Mouse (Mus musculus) CD4-positive, CD25-positive, alpha-beta regulatory T cell, adult 4 months (primary cell): Measurements from ENCODE around the gene Slc25a42. TPM values are rescaled to one million over a fixed set of nuclear protein-coding genes. Genes with fewer than 3 reads are reported as not detected.
A peak's percentile ranks its signal among the peaks of the same experiment; 100 is the strongest.
"Not testable (repeated sequence)": the region's sequence is repeated elsewhere in the genome, so short reads cannot be mapped to it uniquely, and the experiment has no call there.

Experiments used
- ATAC-seq: one replicate; pipeline ENCODE4 v1.8.0; 2017
- polyA plus RNA-seq, 2 experiments: library from polyadenylated mRNA; unstranded; fragments of 100-300 nt; shearing (Covaris generic); gene quantifications; one replicate each; pipeline ENCODE4 v1.2.1; 2017

The Slc25a42 gene
- polyA plus RNA-seq: 1 to 10 TPM; 6.2 to 9.7 TPM

- ATAC-seq: peak; percentile 87
Measured at GRCm38 (mm10) chr8:70212112-70213055, at the start of gene Slc25a42. Slc25a42 (minus strand) TSS chr8:70212305.

GRCm38 (mm10) chr8:70259043-70259442, 46.9 kb upstream of the Slc25a42 start:
- no peak for ATAC-seq

DNA sequence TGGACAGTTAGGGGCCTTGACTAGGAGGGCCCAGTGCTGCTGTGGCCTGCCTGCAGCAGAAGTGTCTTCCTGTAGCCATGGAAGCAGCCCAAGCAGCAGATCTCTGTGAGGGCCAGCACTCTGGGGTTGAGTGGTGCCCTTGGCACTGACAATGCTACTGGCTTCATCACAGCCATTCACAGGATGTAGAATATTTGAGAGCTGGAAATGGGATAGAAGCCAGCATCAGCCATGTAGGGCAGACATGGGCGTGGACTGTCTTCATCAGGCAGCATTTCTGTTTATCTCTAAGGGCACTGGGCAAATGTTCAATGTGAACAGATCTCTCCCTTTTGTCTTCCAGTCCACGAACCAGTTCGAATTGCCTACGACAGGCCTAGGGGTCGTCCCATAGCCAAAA, 46.5 kb upstream of the Slc25a42 start:
- ATAC-seq: no peak

GRCm38 (mm10) chr8:70257456-70257855, 45.4 kb upstream of the Slc25a42 start:
- no peak for ATAC-seq

DNA sequence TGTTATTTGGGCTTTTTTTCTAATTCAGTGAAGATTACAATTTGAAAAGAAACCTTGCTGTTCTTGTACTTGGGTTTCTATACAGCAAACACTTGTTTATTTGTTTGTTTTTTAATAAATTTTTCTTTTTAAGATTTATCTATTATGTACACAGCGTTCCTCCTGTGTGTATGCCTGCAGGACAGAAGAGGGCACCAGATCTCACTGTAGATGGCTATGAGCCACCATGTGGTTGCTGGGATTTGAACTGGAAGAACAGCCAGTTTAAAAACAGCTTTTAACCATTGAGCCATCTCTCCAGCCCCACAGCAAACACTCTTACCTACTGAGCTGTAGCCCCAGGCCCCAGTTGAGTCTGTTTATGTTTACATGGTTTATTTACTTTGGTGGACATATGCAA, 42.5 kb upstream of the Slc25a42 start:
- no peak for ATAC-seq

DNA sequence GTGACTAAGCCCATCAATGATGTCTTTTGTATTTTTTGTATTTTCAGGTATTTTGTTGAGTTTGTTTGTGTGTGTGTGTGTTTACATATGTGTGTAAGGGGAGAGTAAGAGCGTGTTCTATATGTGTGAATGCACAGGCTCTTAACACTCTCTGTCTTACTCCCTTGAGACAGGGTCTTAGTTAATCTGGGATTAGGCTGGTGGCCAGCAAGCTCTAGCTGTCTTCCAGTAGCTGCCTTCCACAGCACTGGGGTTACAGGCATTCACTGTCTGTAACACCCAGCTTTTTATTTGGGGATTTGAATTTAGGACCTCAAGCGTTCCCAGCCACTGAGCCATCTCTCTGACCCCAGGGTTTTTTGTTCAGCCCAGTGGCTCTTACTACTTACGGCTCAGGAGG, 35.7 kb upstream of the Slc25a42 start:
- no peak for ATAC-seq

GRCm38 (mm10) chr8:70246622-70247021, 34.5 kb upstream of the Slc25a42 start:
- ATAC-seq: no peak

DNA sequence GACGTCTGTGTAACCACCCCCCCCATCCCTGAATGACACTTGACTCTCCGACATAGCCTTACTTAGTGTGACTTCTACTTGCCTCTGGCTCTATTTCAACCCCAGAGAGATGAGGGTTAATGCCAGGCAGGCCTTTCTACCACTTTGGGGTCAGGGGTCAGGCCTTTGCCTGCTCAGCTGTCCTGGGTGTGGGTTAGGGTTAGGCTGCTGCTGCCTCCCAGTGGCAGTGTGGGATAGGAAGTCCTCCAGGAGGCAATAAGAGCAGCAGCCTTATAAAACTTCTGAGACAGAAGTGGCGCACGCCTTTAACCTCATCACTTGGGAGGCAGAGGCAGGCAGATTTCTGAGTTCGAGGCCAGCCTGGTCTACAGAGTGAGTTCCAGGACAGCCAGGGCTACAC, 28.5 kb upstream of the Slc25a42 start:
- no peak for ATAC-seq

DNA sequence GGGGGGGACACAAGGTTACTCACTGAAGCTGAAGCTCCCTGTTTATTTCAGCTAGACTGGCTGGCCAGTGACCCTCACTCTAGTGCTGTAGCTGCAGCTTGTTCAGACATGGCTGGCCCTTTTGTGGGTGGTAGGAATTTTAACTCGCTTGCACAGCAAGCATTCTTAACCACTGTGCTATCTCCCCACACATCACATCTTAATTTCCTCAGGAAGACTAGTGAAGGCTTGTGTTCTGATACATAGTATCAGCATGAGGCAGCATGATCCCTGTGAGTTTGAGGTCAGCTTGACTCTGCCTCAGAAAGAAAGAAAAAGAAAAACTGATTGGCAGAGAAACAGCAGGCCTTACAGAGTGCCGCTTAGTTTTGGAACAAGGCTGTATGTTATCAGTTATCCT, 25.7 kb upstream of the Slc25a42 start:
- ATAC-seq: no peak

DNA sequence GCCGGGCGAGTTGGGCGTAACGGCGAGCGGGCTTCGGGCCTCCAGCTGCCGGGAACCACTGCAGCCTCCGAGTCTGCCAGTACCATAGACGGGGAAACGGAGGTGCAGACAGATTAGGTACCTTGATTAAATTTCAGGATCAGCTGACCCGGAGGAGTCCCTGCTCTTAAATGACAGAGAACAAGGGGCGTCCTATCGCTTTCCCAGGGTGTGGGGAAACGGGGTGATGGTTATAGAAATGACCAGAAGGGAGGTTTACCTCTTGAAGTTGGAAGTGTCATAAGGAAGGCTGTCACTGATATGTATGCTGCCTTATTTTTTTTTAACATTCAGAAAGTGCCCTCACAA, 22.6 kb upstream of the Slc25a42 start:
- no peak for ATAC-seq

- ATAC-seq: peak; percentile 89
Measured at GRCm38 (mm10) chr8:70234080-70234780, 22.1 kb upstream of the Slc25a42 start, which contains the start of the genes Sugp2 and Armc6. Sugp2 (plus strand) TSS chr8:70234226. Armc6 (minus strand) TSS chr8:70234466.

- ATAC-seq: no peak
Measured at GRCm38 (mm10) chr8:70233606-70234005, 21.5 kb upstream of the Slc25a42 start.

- ATAC-seq: no peak
Measured at GRCm38 (mm10) chr8:70230837-70231236, 18.7 kb upstream of the Slc25a42 start.

DNA sequence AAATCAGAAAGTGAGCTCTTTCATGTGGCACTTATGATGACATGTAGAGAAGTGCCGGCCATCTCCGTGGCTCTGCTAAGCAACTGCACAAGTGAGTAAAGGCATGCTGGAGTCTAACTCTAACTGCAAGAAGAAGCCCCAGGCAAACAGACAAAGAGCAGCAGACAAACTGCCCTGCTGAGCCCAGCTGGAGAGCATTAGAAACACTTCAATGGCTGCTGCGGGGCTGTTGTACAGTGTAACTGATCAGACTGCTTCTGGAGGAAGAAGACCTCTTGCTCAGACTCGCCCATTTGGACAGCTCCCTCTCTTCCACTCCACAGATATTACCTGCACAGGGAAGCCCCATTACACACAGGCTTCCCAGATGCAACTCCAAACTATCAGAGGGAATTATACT, 15.9 kb upstream of the Slc25a42 start:
- ATAC-seq: no peak

- ATAC-seq: no peak
Measured at GRCm38 (mm10) chr8:70223341-70223740, 11.2 kb upstream of the Slc25a42 start.

DNA sequence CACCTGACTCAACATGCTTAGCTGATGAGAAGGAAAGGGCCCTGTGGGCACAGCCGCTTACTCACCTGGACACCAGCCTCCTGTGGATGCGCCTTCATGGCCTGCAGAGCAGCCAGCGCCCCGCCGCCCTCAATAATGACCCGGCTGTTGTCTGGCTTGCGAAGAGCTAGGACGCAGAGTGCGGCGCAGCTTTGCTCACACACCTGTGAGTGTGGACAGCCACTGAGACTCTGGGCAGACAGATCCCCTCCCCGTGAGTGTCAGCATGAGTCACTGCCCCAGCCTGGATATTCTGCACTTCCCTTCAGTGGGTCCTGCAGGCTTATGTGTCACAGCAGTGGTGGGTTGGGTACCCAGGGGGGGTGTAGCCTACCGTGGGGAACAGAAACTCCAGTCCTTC, 9.9 kb upstream of the Slc25a42 start:
- ATAC-seq: no peak

DNA sequence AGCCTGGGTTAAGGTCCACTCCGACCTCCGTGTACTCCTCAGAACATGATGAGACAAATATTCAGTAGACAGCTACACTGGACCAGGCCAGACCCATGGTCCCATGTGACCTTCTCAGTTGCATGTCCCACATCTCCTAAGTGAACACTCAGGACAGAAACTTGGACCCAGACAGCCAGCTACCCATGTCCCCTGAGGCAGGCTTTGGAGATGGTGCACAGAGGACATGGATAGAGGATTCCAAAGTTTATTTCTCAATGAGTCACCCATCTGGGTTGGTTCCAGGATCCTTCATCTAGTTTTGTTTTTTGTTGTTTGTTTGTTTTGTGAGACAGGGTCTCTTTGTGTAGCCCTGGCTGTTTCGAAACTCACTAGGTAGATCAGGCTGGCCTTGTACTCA, 8.8 kb upstream of the Slc25a42 start:
- ATAC-seq: no peak

DNA sequence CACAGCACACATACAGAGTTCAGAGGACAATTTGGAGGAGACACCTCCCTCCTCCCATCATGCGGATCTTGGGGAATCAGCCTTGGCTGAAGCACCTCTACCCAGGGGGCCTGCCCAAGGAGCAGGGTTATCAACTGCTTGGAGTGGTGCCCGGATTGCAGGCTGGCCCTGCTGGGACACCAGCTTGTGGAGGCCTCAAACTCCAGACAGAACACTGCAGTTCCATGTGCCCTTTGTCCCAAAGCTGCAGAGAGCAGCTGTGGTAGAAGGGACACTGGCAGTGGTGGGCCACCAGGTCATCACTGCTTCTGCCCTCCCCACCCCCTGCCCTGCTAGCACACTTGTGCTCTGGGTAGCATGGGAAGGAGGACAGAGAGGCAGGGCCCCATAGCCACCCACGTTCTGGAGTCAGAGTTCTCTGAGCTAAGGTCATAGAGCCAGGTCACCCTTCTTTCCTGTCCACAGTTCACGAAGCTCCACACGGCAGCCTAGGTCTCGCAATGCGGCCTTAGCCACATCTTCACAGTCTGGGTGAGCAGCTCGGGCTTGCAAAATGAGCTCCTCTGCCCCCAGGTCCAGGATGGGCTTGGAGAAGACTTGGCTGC, 8.2 kb upstream of the Slc25a42 start:
- ATAC-seq: no peak

DNA sequence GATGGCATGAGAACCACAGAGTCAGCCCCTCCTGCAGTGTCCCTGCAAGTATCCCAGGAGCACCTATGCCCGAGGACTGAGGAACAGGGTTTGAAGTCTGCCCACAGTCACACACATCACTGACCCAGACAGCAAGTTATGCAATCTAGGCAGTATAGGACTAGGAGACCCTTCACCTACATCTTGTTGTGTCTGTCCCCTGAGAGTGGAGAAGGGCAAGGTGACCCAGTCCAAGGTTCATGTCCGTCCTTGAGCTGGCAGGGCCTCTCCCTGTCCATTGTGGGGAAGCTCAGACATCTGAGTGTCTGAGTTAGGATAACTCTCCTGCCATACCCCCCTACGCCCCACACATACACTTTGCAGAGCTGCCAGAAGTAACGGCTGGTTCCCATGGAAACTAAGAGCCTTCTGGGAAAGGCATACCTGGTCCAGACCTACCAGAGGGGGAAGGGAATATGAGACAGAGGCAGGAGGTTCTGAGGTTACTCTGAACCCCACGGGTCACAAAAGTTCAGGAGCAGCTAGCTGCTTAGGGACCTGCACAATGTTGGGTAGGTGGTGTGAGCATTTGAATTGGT, 7.1 kb upstream of the Slc25a42 start:
- ATAC-seq: no peak

DNA sequence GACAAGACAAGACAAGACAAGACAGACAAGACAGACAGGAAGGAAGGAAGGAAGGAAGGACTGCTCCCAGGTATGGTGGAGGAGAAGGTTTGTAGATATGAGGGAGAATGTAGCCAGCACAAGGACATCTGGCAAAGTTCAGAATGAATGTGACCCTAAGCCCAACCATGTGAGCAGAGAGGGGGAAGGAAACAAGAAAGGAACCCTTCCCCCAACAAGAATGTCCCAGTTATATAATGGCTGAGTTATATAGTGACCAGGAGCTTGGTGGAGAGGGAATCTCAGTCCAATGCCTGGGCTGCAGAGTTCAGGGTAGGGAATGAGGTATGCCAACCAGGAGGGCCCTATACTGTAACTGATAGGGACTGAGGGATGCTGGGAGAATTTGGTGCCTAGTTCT, 5.3 kb upstream of the Slc25a42 start:
- ATAC-seq: no peak

DNA sequence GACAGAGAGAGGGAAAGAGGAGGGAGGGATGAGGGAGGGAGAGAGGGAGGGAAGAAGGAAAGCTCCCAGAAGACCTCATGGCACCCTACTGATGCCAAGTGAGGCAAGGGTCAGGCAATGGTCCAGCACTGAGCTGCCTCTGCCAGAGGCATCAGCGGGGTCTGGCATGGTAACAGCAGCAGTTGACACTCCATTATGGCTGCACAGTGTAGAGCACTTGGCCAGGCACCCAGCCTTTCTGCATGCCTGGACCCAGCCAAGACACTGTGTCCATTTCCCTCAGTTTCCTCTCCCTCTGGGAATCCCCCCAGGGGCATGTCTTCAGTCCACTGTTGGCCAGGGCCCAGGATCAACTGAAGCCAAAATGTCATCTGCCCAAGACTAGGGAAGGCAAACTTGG, 4.5 kb upstream of the Slc25a42 start:
- ATAC-seq: no peak

GRCm38 (mm10) chr8:70216161-70216560, 4.1 kb upstream of the Slc25a42 start:
- ATAC-seq: not testable (repeated sequence)

DNA sequence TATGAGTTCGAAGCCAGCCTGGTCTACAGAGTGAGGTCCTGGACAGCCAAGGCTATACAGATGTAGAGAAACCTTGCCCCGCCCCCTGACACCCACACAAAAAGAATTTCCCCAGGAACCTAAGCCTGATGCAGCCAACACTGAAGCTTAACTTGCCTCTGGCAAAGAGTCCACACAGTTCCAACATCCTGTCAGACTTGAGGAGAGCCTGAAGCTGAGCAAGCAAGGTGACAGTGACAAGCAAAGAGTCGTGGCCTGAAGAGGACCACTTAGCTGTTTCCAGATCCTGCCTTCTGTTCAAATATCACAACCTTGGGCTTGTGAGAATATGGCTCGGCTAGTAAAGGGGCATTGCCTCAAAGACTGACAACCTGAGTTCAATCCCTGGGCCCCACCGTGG, 3.0 kb upstream of the Slc25a42 start:
- no peak for ATAC-seq
